Mouse (Mus musculus) c-Kit-positive CD71-positive TER-119-negative erythroid progenitor cells, embryonic 14.5 days (primary cell): Measurements from ENCODE around the gene Mab21l1.

Experiments
- DNase-seq: peaks from one replicate; pipeline ENCODE4 v3.0.0-alpha.2; 2013; ENCODE audit warnings: low read depth

Gene Mab21l1

DNA sequence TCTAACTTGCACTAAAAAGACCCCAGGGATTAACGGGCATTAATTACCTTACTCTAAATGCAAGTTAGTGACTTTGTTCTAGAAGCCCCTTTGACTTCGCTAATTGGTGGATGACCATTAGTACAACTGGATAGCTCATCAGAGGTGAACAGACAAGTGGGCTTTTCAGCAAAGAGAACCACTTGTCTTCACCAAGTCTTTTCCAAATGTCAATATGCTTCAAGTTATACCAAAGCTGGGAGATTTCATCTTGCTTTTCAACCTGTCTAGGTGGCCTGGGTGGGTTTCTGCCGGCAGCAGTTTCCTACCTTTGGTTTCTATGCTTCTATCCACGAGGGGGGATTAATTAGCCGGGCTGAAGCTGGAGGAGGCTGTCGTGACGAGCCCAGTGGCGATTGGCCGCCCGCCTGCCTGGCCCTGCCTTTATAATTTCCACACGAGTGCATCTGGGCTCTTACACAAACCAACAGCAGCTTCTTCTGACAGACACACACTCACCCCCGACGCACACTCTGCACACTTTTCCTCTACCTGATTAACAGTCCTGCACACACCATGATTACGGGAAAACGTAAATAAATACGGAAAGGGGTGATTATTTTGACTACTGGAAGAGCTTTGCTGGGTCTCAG lies at the start of gene Mab21l1:
Mab21l1 (plus strand) TSS at position 455 of the 632 bp plus-strand sequence.
- no peak for DNase-seq

DNA sequence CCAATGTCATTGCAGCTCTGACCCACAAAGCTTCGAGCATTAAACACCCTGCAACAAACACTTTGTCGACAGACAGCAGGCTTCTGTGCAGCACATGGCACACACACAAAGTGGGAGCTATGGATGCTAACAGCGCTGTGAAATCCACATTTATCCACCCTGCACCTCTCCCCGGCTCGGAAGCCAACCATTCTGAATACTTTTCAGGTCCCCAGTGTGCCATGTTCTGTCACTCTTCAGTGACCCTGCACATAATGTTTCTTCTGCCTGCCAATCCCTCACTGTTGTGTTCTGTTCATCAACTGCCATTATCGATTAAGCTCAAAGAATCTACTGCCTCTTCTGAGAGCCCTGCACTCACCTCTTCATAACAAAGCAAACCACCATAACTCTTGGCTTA lies 48.6 kb upstream of the Mab21l1 start:
- no peak for DNase-seq

DNA sequence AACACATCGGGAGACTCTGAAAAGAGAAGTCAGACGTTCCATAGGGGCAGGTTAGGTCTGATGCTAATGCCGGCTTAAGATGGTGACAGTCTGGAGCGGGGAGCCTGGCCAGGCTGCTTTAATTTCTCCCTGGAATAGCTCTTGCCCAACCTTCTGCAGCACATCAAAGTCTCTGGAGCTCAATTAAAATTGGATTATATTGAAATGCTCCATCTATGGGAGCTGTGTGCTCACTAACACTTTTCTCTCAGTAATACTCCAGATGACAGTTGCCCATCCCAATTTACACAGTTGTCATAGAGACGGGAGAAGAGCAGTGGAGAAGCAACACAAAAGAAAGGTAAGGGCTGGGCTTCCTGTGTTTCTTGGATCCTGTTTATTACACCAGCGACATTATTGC lies 40.9 kb upstream of the Mab21l1 start:
- DNase-seq, result no peak

DNA sequence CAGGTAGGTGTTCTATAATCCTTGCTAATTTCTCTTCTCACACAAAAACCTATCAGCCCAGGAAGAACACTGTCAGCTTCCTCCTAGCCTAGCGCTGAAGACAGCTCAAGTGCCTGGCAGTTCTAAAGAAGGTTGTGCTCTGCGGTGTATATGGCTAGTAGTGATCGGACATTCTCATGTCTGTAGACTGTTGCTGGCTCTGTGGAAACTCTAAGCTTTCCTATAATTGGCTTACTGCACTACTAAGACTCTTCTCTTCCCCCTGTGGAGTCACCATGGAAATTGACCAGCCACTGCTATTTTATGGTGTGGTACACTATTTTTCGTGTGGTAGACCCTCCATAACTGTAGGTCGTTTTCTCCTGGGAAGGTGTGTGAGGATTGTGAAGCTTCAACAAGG lies 40.1 kb upstream of the Mab21l1 start:
- DNase-seq, result no peak

DNA sequence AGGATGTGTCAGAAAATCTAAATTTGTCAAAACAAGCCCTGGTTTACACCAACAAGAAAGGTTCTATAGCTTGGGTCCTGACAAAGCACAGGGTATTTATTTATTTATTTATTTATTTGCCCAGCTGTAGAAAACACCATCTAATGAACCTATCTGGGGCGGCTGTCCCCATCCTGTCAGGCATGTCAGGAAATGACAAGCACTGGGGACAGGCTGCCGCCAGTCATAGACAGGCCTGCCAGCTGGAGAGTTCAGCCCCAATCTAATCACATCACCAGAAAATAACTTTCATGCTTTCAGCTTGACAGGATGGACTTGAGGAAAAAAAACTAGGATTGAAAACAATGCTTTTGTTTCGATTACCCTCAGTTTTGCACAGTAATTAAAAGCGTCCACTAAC lies 39.7 kb upstream of the Mab21l1 start:
- DNase-seq, result no peak

DNA sequence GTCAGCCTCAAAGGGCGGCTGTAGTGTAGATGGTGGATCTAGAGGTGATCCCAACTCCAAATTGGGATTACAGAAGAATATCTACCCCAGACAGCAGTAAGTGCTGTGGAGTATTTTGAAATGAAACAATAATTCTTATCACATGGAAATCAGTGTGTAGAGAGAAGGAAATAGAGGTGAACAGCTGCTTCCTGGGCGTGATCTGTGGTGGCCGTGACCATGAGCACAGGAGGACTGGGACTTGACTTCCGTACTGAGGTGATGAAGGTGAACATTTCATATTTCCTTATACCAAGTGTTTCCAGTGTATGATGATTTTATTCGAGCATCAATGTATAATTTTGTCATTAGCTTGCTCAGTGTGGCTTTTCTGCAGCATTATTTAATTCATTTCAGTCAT lies 38.4 kb upstream of the Mab21l1 start:
- DNase-seq, result no peak

DNA sequence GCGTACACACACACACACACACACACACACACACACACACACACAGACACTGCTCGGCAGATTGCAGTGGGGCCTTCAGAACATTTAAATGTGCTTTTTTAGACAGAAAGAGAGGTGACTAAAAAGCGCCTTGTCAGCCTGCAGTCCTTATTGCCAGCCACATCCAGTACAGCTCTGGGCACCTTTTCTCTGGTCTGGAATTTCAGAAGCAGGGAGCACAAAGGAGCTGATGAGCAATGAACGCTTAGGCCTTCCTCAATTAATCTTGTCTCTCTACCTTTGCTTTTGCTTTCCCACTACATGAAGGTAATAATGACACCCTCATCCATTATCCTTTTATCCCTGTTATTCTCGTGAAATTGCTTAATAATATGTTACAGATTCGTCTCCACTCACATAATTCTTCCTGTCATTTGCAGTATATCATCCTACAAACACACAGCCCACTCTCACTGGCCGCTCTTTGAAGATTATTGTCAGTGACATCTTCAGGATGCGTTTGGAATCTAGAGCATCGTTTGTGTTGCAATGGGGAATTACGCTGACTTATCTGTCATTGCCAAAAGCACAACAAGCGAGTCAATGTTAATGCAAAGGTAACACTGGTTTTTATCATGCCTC lies 31.8 kb upstream of the Mab21l1 start:
- no peak for DNase-seq

DNA sequence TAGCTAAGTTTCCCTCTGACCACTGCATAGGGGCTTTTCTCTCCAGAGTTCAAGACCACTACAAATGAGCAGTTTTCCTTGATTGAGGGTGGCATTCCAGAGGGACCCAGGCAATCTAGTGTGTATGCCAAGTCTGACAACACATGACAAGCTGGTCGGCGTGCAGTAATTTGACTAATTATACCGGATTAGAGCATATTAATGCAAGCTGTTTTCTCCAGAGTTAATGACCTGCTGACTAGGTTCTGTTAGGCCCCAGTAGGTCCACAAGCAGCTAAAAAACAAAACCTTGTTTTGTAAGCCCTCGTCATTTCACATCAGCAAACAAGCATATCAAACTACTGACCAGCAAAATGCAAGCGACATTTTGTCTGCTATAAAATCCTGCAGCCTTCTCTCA lies 30.9 kb upstream of the Mab21l1 start:
- DNase-seq, result no peak

DNA sequence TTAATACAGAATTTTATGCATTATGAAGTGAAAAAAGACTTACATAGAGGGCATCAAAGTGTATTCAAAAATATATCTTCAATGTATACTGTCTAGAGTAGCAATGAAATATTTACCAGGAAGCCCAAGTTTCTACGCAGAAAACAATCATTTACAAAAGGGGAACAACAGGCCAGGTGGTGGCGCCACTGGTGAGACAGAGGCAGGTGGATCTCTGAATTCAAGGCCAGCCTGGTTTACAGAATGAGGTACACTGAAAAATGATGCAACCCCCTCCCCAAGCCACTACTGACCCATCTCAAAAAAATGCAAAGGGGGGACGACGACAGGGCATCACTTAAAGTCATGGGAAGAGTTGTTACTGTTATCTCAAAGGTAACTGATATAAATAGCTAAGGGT lies 29.8 kb upstream of the Mab21l1 start:
- no peak for DNase-seq

DNA sequence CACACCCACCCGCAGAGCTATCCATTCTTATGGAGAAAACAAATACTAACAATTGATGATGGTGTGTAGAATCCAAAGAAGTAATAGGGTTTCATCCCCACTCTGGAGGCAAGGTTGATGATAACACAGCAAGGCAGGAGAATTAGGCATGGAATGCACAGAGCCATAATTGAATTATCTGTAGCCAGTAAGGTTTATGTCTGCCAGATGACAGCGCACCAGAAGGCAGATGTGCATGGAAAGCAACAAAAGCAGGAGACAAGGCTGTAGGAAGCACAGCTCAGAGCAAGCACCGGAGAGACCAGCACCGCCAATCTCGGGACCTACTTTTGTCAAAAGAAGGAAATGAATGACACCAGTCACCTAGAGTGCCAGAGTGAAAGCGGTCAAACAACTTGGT lies 28.4 kb upstream of the Mab21l1 start:
- DNase-seq, result no peak

DNA sequence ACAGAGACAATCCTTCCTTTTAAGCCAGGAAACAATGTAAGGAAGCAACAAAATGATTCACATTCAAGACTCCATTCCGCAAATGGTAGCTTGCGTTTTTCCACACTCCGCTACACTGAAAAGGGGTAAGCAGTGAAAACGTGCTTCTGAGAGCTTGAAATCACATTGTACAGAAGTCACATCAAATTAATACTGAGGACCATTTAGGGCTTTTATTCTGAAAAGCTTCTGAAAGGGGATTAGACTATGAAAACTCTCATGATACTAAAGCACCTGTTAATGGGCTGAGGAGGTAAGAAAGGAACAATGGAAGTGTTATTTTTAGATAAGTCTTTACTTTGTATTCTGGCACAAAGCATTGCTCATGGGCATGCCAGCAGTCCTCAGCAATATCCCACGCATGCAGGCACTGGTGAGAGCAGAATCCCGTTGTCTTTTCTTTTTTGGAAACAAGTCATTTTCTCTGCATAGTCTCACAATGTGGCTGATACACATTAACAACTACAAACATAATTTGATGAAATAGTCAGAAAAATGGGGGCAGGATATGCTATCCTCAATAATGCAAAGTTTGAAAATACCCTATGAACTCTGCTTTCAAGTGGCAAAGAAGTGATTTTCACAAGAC lies 27.2 kb upstream of the Mab21l1 start:
- no peak for DNase-seq

DNA sequence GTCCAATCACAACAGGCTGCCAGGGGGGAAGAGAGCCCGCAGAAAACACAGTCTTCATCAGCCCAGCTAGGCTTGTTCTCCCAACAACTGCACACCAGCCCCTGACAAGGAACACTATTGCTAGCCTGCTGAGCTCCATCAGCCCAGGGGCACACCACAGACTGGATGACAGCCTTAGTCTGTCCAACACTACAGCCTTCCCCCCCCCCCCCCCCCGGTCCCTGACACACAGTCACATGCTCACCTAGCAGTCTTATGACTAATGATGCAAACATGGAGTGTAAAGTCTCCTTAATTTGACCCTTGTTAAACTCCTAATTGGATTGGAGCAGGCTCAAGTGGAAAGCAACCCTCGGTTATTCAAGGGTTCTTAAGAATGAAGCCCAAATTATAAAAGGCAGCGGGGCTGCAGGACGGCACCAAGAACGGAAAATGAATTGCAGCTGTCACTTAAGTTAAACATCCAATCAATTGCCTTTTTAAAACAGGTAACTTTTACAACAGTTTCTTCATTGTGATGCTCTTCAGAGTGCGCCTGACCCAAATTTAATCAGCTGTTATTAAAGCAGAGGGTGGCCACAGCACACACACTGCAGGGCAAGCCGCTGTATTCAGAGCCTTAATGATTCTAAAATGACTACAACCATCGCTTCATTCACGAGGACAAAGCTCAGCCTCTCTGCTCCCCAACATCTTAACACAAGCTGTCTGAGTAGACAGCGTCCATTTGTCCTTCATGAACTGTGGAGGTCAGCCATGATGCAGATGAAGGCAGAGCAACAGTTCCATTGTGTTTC lies 26.3 kb upstream of the Mab21l1 start:
- DNase-seq, result no peak

DNA sequence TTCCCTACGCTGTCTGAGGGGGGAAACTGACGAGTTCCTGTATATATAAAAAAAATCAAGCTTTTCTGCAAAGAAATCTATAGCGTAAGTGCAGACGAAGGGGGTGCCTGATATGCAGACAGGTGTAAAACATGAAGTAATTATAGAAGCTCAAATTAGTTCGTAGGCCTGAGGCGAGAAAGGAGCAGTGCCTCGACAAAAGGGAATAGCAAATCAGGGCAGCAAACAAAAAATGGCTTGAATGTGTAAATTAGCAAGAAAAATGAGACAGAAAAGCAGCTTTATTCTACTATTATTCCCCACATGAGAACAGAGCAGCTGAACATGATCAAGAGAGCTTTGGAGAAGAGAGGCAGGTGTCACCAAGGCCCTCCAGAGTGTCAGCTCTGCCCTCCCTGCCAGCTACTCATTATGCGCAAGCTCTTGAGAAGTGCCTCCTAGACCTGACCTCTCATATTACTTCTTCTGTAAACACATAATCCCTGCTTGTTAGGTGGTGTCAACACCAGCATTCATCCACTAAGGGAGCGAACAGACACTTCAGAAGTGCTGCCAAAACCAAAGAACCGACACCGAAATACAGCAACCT lies 25.6 kb upstream of the Mab21l1 start:
- DNase-seq, result no peak

DNA sequence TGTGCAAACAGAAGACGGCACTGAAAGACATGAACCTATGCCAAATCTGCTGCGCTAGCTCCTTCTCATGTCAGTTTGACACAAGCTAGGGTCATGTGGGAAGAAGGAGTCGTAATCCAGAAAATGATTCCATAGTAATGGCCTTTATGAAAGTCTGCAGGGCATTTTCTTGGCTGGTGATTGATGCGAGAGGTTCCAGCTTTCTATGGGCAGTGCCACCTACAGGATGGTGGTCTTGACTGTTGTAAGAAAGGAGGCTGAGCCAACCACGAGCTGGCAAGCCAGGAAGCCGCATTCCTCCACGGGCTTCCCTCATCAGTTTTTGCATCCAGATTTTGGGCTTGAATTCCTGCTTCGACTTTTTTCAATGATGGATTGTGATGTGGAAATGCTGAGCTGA lies 24.0 kb upstream of the Mab21l1 start:
- DNase-seq, result no peak

DNA sequence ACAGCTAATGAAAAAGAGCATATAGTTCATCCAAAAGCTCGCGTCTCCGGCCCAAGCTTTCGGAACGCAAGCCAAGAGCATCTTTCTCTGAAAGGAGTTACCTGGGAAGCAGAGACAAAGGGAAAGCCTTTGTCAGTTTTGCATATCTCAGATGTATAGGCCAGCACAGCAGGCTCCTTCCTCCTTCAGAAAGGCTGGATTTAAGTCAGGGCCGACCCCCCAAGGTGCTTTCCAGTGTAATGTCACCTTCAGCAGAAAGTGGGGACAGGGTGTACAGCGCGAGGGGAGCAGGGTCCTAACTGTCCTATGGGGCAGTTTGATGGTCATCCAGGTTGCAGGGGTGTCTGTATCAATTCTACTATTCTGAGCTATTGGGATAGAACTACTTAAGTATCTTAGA lies 18.7 kb upstream of the Mab21l1 start:
- no peak for DNase-seq

DNA sequence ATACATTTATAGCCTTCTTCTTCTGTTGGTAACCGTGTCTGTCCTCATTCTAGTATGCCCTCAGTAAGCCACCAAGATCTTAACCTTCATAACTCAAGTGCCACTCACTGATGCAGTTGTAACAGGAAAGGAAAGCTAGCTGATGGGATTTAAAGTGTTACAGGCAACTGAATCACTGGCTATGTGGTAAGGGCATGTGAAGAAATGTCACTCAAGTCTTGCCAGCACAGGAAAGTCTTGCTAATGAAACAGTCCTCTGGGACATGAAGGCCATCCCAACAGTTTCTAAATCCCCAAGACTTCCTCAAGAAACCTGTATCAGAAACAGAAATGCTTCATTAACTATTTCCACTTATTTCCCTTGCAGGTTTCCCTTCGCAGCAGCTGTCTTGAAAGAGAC lies 13.7 kb upstream of the Mab21l1 start:
- no peak for DNase-seq

DNA sequence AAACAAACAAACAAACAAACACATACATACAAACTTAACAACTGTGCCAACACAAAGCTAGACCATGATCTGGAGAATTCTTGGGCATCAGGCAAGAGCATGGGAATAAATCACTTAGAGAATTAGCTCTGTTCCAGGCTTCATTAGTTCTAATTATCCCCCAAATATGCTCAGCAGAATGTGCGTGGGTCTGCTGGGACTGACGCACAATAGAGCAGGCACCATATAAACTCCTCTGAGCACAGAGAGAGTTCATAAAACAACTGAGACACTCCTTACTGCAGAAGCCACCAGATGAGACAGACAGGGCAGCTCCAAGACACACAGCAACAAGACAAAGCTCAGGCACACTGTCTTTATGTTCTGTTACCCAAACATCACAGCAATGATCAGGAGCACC lies 13.0 kb upstream of the Mab21l1 start:
- no peak for DNase-seq

DNA sequence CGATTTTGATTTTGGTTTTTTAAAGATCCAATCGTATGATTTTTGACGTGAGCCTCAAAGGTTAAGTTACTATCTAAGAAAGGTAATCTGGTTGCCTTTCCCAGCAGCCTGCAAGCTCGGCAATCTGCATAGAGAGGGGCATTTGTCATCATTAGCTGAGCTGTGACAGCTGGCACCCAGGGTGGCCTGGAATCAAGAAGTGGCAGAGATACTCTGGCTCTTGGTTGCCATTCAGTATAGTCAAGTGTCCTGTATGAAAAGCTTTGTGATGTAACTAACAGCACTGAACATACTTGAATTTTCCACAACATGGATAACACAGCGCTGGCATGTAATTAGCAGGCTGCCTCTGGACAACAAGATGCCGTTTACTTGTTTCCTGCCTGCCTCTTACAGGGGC lies 8.1 kb upstream of the Mab21l1 start:
- DNase-seq, result no peak

DNA sequence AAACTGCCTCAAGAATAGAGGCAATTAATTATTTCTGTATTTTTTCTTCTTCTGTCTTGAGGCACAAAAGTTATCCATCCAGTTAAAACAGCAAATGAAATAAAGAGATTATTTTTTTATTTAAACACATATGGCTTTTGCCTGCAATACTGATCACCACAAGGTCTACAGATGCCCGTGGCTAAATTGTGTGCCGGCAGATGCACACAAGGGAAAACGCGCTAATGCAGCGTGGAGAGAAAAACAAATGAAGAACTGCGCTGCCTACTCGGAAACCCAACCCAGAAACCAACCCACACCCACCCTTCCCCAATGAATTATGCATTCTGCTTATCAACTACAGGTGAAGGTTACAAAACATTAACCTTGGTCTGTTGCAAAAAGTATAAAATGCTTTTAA lies 7.1 kb upstream of the Mab21l1 start:
- DNase-seq, result no peak

DNA sequence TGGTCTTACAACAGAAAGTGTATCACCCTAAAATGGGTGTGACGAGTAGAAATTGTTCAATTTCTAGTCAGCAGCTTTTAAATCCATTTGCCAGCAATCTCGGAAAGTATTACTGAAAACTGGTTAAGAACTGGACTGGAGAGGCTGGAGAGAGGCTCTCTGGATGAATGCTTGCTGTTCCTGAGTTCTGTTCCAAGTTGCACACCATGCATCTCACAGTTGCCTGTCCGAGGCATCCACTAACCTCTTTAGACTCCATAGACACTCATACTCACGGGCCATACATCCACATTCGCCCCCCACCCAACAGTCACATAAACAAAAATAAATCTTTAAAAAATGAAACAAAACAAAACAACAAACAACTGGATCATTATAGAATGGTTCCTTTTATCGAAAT lies 6.6 kb upstream of the Mab21l1 start:
- DNase-seq, result no peak

DNA sequence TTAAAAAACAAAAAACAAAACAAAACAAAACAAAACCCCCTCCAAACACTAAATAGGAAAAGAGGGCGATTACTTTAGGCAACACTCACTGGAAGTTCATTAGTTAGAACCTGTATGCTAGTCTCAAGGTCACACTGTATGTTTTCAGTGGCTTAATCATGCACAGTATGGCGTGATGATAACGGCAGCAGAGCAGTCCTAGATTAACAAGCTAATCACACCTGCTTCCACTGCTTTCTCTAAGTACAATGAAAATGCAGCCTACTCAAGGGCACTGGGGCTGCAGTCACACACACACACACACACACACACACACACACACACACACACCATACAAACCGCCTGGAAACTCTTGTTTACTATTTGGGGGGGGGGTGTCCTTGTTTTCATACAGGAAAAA lies 4.8 kb upstream of the Mab21l1 start:
- no peak for DNase-seq
